Mouse (Mus musculus): ENCODE data around the gene Yae1d1.
"Not testable (repeated sequence)": the region's sequence is repeated elsewhere in the genome, so short reads cannot be mapped to it uniquely, and the experiment has no call there.

The Yae1d1 gene

GRCm38 (mm10) chr13:17992697-17993514, at the start of gene Yae1d1:
Gene Yae1d1 (minus strand): TSS chr13:17993349.
- DNase-seq (ENCODE audit: low spot score): peak; percentile 90

- no peak for DNase-seq (ENCODE audit: low spot score)
These were observed 45.7 kb upstream of the Yae1d1 start for GRCm38 (mm10) chr13:18038814-18039213.

- DNase-seq (ENCODE audit: low spot score): no peak
These were observed 23.5 kb upstream of the Yae1d1 start for GRCm38 (mm10) chr13:18016604-18017003.

GRCm38 (mm10) chr13:18013205-18013604, 20.1 kb upstream of the Yae1d1 start:
- no peak for DNase-seq (ENCODE audit: low spot score)

- no peak for DNase-seq (ENCODE audit: low spot score)
These were observed 17.9 kb upstream of the Yae1d1 start for GRCm38 (mm10) chr13:18011055-18011454.

- DNase-seq (ENCODE audit: low spot score): no peak
These were observed 332 bp upstream of the Yae1d1 start for GRCm38 (mm10) chr13:17993515-17993847.

- DNase-seq (ENCODE audit: low spot score): no peak
These were observed 1.1 kb downstream of the Yae1d1 start for GRCm38 (mm10) chr13:17992009-17992408.

GRCm38 (mm10) chr13:17983194-17983593, 10.0 kb downstream of the Yae1d1 start:
- DNase-seq (ENCODE audit: low spot score): no peak

GRCm38 (mm10) chr13:17982634-17983033, 10.5 kb downstream of the Yae1d1 start:
- DNase-seq (ENCODE audit: low spot score): no peak

- no peak for DNase-seq (ENCODE audit: low spot score)
These were observed 16.1 kb downstream of the Yae1d1 start for GRCm38 (mm10) chr13:17976854-17977739.

GRCm38 (mm10) chr13:17975891-17976290, 17.3 kb downstream of the Yae1d1 start:
- DNase-seq (ENCODE audit: low spot score): no peak

GRCm38 (mm10) chr13:17975457-17975856, 17.7 kb downstream of the Yae1d1 start:
- no peak for DNase-seq (ENCODE audit: low spot score)

- DNase-seq (ENCODE audit: low spot score): no peak
These were observed 18.4 kb downstream of the Yae1d1 start for GRCm38 (mm10) chr13:17974734-17975133.

GRCm38 (mm10) chr13:17960613-17961012, 32.5 kb downstream of the Yae1d1 start:
- no peak for DNase-seq (ENCODE audit: low spot score)

GRCm38 (mm10) chr13:17954282-17954681, 38.9 kb downstream of the Yae1d1 start:
- DNase-seq (ENCODE audit: low spot score): no peak

GRCm38 (mm10) chr13:17950581-17950980, 42.6 kb downstream of the Yae1d1 start:
- not testable (repeated sequence) for DNase-seq (ENCODE audit: low spot score)

- DNase-seq (ENCODE audit: low spot score): no peak
These were observed 43.6 kb downstream of the Yae1d1 start for GRCm38 (mm10) chr13:17949555-17949954.

- peak; percentile 94 for DNase-seq (ENCODE audit: low spot score)
These were observed 48.9 kb downstream of the Yae1d1 start, which contains the start of gene Rala for GRCm38 (mm10) chr13:17944078-17944917. Gene Rala (minus strand): TSS chr13:17944239.

GRCm38 (mm10) chr13:17943306-17944077, 49.7 kb downstream of the Yae1d1 start:
- DNase-seq (ENCODE audit: low spot score): no peak

- DNase-seq (ENCODE audit: low spot score): no peak
These were observed 50.8 kb downstream of the Yae1d1 start for GRCm38 (mm10) chr13:17942338-17942737.
